Mouse (Mus musculus): Measurements from ENCODE around the gene Acta2.
"Not testable (repeated sequence)": the region's sequence is repeated elsewhere in the genome, so short reads cannot be mapped to it uniquely, and the experiment has no call there.

- not testable (repeated sequence) for TF ChIP-seq CTCF (IDR thresholded peaks at IDR 0.05; ENCODE audit: extremely low read depth, insufficient read depth, insufficient read length, insufficient replicate concordance); POLR2A (IDR thresholded peaks at IDR 0.05; ENCODE audit: low read depth, low read length)
Measured at GRCm38 (mm10) chr19:34206128-34206527, 49.3 kb downstream of the Acta2 start.

All from spleen, adult 2 months (tissue).